Mouse (Mus musculus) layer of hippocampus, adult 8-10 months (tissue): ENCODE measurements at regions not wholly inside any gene's neighbourhood (a gene's known extent, or its start where the extent isn't known, plus 50 kb on each side); places are given as distances from the start of the nearest gene placed in this dataset.
A peak's percentile ranks its signal among the peaks of the same experiment; 100 is the strongest.

ENCODE experiments used
- DNase-seq, 2 experiments: peaks; one replicate each; pipeline ENCODE4 v3.0.0; 2022; ENCODE audit warnings: low spot score in 2 of 2

DNA sequence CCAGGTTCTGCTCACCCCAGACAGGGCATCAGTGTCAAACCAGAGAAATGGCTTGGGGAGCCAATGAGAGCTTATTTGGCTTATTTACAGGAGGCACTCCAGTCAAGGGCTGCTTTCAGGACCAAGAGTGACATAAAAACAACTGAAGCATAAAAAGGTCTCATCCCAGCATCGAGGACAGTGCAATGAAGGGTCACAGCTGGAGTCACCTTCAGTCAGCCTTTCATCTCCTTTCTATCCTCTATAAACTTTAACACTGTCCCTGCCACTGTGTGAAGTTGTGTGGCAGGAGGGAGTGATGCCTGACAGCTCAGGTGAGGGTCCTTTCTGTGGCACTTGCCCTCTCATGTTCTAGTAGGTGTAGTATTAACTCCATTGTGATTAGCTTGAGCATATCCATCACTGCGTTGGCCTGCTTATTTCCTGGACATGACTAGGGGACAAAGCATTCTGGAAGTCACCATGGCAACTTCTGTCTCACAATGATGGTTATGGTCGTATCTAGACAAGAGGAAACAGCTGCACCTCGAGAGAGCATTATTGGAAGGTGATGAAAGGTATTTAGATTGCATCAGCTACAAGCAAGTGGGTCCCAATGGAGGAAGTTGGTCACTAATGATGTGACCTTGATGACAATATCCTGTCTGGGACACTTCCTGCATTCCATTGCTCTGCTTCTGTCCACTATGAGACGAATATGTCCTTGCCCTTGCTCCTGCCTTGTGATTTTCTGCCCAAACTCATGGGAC, 87.8 kb upstream of the Enpp6 start:
- no peak for DNase-seq

DNA sequence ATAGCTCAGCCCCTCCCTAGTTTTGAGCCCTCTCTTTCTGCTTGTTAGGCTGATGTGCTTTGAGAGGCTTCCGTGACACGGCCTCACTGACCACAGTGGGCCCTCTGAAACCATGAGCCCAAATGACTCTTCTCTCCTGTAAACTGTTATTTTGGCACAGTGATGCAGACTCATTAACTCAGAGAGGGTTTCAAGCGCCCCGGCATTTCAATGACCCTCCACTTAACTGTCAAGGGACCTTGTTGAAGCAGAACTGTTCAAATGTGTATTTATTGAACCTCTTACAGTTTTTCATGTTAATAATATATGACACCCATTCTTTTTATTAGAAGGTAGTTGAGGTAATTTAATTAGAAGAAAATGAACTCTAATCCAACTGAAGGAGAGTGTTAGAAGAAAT, 85.9 kb upstream of the Enpp6 start:
- DNase-seq, result no peak

DNA sequence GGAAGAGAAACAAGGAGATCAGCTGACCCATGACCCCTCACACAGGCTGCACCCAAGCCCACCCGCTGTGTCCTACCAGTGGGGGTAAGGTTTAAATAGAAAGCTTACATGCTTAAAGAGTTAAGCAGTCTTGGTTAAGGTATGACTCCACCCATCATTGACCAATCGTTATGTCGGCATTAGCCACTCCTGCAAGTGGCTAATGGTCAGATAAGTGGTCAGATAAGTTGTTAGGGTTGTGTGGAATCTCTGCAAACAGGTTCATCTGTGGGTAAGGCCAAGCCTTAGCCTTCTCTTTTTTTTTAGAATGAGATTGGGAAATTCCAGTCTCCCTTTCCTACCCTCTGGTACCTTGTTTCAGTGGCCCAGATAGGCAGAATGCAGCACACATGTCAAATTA, 82.0 kb upstream of the Enpp6 start:
- no peak for DNase-seq

DNA sequence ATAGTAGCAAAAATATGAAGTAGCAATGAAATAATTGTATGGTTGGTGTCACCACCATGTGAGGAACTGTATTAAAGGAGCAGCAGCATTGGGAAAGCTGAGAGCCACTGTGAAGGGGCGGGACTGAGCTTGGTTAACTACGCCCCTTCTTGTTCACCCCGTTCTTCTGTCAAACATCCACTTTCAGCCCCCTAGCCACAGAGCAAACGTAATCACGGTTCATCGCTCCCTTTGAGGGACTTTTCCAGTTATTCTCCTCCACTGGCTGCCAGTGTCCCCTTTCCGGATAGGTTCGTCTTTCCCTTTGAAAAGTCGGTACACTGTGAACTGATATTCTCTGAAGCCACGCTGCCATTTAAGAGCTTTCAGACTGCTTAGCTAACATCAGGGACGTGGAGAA, 79.3 kb upstream of the Enpp6 start:
- no peak for DNase-seq

DNA sequence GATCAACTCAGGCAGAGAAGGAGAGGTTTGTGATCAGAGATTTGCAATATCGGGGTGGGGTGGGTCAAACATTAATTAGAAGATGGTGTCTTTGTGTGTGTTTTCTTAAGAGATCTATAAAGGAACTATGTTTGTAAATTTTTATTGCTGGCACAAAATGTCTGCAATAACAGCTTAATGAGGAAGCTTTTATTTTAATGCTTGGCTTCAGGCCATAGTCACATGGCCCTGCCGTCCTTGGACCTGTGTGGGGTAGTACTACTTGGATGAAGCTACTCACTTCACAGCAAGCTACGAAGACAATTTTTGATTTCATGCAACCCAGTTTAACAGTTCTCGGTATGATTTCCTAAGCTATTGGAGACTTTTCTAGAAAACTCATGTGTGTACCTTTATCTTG, 78.5 kb upstream of the Enpp6 start:
- DNase-seq, result no peak

DNA sequence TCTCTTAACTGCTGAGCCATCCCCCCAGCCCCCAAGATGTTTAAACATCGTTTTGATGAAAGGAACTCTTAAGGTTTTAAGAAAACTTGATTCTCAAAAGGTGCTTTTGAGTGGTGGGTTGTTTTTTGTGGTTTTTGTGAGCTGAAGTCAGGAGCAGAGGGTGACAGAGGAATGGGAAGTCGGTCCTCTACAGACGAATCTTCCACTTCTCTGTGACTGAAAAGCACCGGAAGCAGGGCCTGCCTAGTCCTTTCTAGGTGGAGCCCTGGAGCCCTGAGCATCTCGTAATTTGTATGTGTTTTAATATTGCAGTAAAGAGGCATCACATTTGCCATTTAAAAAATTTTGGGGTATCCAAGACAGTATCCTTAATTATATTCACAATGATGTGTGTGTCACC, 72.7 kb upstream of the Enpp6 start:
- no peak for DNase-seq

DNA sequence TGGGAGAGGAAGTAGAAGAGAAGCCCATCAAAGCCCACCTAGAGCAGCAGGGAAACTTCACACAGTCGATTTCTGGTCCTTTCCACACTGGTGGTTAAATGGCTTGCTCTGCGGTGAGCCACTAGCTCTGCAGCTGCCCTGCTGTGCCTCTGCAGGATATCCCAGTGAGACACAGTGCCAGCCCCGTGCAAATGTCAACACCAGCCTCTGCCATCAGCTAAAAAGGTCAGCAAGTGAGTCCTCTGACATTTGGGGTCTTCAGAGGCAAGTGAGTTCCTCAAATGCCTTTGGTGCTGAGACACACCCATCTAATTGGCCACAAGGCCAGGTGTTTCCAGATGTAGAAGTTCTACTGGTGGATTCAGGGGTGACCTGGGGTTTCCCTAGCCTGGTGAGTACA, 66.6 kb upstream of the Enpp6 start:
- no peak for DNase-seq

DNA sequence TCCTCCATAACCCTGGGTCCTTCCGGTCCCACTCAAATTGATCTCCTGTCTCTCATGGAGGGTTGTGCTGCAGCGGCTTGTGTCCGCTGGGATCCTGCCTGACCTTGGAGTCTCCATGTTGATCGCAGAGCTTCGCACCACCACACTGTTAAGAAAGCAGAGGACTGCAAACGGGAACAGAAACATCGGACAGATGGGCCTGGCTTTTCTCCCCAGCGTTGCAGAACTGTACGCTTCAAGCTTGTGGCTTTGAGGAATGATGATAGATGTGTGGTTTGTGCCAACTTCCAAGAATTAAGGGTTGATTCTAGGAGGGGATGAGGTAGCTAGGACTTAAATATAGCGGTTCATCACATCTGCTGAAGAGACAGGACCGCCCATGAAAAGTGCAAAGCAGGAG, 65.6 kb upstream of the Enpp6 start:
- DNase-seq, result no peak

DNA sequence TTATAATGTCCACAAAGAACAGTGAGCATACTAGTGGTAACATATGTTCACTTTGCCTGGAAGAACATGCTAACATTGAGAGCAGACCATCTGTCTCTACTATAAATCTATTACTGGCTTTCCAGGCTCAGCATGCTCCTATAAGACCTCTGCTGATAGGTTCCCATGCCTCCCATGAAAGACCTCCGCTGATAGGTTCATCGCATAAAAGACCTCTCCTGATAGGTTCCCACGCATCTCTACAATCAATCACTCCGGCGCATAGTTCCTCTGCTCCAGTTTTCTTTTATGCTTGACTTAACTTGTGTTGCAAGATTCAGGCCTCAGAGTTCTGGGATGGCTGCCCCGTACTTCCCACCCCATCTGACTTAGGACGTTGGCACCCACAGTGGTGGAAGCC, 65.1 kb upstream of the Enpp6 start:
- DNase-seq, result no peak

DNA sequence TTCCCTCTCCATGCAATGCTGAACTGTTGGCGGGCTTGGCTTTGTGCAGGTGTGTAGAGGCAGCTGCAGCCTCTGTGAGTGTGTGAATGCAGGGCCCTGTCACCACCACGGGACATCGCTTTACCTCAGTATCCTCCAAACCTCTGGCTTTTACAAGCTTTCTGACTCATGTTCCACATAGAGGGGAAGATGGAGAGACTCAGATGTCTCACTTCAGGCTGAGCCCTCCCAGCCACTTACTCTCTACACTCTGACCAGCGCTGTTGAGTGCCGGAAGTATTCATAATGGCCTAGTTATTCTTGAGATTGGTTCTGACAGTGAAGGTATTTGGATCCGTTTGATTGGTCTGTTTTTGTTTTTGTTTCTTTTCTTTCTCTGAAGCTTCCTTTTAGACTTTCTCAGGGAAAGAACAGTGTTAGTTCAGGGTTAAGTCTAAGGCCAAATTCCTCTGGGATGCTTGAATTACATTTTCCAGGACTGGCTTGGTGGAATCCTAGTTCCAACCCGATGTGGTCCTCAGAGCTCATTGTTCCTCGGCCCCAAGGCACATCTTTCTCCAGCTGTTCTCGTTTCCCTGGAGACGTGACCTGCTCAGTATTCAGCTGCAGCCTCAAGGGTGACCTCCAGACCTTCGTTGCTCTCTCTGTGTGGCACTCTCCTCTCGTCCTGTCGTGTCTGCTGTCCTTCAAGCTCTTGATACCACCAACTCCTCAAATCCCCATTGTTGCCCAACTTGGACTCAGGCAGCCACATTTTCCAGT, 61.7 kb upstream of the Enpp6 start:
- DNase-seq, result no peak

DNA sequence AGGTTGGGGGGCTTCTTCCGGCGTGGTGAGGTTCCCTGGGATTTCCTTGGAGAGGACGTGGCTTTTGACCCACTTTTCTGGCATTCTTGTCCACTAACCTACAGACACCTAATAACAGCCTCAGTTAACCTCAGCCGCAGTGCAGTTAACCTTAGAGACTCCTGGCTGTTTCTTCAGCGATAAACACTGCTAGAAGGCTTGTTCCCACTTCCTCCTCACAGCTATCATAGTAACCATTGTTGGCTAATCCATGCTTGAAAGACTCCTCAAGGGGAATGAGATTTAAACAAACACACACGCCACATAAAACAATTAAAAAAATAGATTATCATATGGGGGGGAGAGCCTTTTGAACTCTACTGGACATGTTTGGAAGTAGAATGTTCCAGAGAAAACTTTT, 58.0 kb upstream of the Enpp6 start:
- DNase-seq, result no peak

DNA sequence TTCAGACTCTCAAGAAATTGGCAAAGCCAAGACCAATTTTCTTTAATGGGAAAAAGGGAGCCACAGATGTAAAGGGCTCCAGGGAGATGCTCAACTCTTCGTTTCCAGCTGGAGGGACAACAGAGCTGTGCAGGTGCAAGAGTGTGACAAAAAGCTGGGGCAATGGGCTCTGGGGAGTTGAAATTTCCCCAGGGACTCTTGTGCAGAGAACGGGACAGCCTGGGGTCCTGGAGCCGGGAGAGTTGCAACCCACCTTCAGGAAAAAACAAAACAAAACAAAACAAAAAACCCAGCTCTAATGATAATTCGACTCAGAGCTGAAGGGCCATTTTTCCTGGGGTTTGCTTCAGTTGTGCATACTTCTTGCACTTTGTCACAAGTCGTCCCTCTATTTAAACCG, 57.0 kb upstream of the Enpp6 start:
- no peak for DNase-seq

DNA sequence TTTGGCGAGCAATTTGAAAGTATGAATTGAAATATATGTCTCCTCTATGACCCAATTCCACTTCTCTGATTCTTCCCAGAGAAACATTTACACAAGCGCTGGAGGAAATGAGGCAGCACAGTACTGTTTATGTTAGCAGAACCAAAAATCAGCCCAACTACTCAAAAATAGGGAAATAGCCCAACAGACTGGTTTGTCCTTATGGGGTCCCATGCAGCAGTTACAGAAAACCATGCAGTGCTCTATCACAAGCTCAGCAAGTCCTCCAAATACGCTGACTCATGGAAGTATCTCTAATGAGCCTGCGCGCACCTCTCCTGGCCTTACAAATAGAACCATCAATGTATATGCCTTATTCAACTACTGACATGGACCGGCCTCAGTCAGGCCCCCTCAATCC, 55.4 kb upstream of the Enpp6 start:
- no peak for DNase-seq

DNA sequence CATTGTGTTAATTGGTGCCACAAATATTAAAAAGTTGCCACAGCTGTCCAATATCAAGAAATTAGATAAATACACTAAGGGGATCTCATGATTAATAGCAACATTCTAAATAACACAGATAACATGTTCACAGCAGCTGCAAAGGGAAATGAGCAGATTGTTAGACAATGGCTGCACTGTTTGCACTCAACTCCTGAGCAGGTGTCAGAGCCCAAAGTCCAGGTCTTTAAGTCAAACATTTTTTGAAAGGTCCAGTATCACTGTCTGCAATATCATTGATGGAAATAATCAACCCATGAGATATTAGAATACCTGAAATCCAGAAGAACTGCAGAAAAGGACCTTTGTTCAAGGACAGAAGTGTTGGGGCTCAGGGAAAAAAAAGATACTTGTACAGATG, 53.4 kb upstream of the Enpp6 start:
- DNase-seq, result no peak

DNA sequence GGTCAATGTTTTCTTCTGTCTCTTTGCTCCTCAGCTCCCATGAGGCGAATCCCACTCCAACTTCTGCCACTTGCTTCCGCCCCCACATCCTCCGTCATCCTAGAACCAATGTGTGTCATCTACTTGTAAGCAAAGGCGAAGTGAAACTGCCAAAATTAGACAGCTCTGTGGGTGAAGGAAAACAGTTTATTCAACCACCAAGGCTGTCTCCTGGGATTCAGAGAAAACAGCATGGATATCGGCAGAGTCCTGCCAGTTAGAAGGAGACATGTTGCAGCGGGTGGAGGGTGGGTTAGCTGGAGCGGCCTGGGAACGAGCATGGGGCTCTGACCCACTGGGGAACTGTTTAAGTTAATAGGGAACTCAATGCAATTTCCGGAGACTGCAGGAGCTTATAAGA, 52.4 kb upstream of the Enpp6 start:
- peak; percentile 32 to 56 for DNase-seq

DNA sequence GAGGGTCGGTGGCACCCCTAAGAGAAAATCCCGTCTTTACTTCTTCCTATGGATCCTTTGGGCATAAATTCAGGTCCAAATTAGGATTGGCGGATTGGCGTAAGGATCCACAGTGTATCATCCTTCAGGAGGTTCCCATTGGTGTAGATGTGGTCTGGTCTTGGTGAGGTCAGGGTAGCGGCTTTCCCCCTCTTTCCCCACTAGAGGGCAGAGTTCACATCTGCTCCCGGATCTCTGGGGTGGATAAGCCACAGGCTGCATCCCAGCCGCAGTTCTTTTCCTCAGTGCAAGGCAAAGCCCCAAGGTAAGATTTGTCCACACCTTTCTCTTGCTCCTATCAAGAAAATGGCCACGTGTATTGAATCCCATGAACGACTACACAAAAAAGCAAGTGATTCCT, 51.8 kb upstream of the Enpp6 start:
- peak in 1 of 2 experiments; percentile 52 for DNase-seq

DNA sequence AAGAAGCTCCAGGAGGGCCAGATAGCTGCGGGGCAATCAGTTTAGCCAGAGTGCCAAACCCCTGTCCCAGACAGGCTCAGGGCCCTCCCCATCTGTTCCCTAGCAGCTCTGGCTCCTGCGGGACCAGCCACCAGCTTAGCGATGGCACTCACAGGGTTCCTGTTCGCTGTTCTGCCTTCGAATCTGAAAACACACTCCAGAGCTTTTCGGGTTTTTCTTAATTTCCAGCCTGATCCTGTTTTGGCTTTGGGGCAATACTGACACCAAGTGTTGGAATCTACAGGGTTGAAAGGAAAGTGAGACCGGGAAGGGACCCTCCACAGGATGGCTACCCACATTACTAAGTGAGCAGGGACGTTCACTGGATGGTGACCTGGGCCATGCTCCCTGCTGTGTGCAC, 50.6 kb upstream of the Enpp6 start:
- DNase-seq, result peak in 1 of 2 experiments; percentile 28
